Mouse (Mus musculus) embryonic facial prominence, embryonic 10.5 days (tissue): ENCODE results near the gene Tnrc6b. TPM values are rescaled to one million over a fixed set of nuclear protein-coding genes. Genes with fewer than 3 reads are reported as not detected.

ENCODE experiments used
- DNase-seq: peaks from one replicate; pipeline ENCODE4 v3.0.0-alpha.2; 2017; ENCODE audit warnings: low spot score
- H3K27ac ChIP-seq: fragments of 300-500 bp; sonication (generic); replicated peaks from 2 replicates; pipeline ENCODE4 v1.5.1; 2016; ENCODE audit warnings: mild to moderate bottlenecking
- H3K27me3 ChIP-seq: fragments of 300-500 bp; sonication (generic); replicated peaks from 2 replicates; pipeline ENCODE4 v1.6.1; 2016; ENCODE audit warnings: low read depth, mild to moderate bottlenecking; ENCODE audit not compliant: poor library complexity, severe bottlenecking
- H3K36me3 ChIP-seq: fragments of 300-500 bp; sonication (generic); replicated peaks from 2 replicates; pipeline ENCODE4 v1.6.1; 2016; ENCODE audit warnings: mild to moderate bottlenecking, moderate library complexity
- H3K4me1 ChIP-seq: fragments of 300-500 bp; sonication (generic); 2 replicates; pipeline ENCODE4 v1.6.1; 2016
- H3K4me3 ChIP-seq: fragments of 300-500 bp; sonication (generic); 2 replicates; pipeline ENCODE4 v1.5.1; 2016; ENCODE audit warnings: mild to moderate bottlenecking, moderate library complexity
- H3K9me3 ChIP-seq: fragments of 300-500 bp; sonication (generic); 2 replicates; pipeline ENCODE4 v1.6.1; 2016; ENCODE audit warnings: mild to moderate bottlenecking
- WGBS: fragments of 180-500 bp; shearing (Covaris S2); methylation state at CpG from one replicate; pipeline ENCODE4 v1.1.7; 2016; 5-methylcytosine and 5-hydroxymethylcytosine counted together
- polyA plus RNA-seq: library from polyadenylated mRNA; unstranded; fragments of >200 nt; fragmentation: Nextera tagmentation; extraction: Ambion mirVana; gene quantifications from 2 replicates; pipeline ENCODE4 v1.2.1, GENCODE M21; 2016

Tnrc6b gene
- polyA plus RNA-seq, 1 experiment from 2014 or later, result 46.9 TPM

DNA sequence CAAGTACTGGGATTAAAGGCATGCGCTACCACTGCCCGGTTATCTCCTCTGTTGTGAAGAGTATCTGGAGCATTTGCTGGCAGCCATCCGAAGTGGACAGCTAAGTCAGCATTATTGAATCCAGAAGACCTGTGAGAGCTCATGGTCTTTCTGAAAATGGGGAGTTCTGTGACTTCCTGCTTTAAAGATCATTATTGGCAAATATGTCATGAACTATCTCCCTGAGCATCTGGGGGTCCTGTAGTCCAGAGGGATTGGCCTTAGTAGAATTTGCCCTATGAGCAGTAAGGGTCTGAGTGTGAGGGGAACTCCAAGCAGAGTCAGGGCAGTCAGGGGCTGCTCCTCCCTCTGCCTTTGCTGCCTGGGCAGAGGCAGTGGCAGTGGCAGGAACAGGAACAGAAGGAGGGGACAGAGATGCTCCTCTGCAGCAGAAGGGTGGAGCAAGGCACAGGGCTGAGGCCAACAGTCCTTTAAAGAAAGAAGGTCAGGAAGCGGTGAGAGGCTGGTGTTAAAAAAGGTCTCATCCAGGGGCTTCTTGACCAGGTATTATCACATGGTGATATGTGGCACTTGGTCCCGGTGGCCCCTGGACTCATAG lies 69.1 kb downstream of the Tnrc6b start:
- WGBS, result 89% methylated on average over 5 of the region's 5 CpGs
- H3K4me3 ChIP-seq, result no peak overlapping the region
- H3K27ac ChIP-seq, result no peak overlapping the region
- no peaks in the 10 kb centered on the region for H3K27me3 ChIP-seq
- H3K9me3 ChIP-seq, result no peaks in the 10 kb centered on the region
- H3K36me3 ChIP-seq, result no peaks in the 10 kb centered on the region
- peaks cover 8% of the 10 kb centered on the region for H3K4me1 ChIP-seq
- no peak for DNase-seq

DNA sequence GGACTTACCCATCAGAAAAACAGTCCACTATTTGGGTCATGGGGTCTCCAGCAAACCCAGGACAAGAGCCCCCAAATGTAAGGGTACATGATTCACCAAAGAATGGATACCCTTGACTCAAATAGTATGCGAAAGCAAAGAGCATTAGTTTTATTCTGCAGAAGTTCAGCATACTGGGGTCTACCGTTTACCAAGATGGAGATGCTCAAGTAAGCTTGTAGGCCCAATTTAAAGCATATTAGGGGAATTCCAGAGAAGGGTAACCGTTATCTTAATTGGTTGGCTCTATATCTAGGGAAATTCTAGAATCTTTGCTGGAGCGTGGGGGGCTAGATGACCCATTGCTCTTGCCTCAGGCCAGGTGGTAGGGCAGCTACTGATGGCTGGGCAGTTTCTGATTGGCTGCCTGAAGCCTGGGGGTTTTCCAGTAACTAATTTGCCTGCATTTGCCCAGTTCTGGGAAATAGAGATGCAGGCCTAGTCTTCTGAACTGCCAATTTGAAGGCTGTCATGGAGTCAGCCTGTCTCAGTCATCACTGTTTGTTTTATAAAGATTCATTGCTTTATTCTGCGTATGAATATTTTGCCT lies 70.2 kb downstream of the Tnrc6b start:
- peaks cover 8% of the 10 kb centered on the region for H3K4me1 ChIP-seq
- DNase-seq, result no peak
- no peaks in the 10 kb centered on the region for H3K9me3 ChIP-seq
- no peaks in the 10 kb centered on the region for H3K27me3 ChIP-seq
- no peak overlapping the region for H3K4me3 ChIP-seq
- 85% methylated on average over 5 of the region's 5 CpGs for WGBS
- no peaks in the 10 kb centered on the region for H3K36me3 ChIP-seq
- no peak overlapping the region for H3K27ac ChIP-seq

DNA sequence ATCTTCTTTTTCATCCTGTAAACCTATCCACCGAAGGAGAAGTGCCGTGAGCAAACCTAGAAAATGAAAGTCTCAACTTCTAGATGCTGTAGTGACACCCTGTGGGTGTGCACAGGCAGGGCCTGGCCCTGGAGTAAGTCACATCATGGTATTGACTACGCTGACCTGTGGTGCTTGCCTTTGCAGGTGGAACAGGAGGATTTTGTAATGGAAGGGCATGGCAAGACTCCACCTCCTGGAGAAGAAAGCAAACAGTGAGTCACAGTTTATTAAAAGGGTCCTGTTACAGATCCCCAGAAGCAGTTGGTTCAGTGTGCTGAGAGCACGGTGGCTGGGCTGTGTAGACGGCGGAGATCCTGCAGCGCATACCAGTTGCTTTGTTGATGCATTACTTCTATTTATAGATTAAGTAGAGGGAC lies 73.4 kb downstream of the Tnrc6b start:
- WGBS, result 50% methylated on average over 7 of the region's 7 CpGs
- Histone ChIP-seq H3K36me3 (no peaks in the 10 kb centered on the region), H3K4me3 (no peak overlapping the region), H3K4me1 (peaks cover 8% of the 10 kb centered on the region), H3K9me3 (no peaks in the 10 kb centered on the region), H3K27me3 (no peaks in the 10 kb centered on the region), H3K27ac (no peak overlapping the region)
- no peak for DNase-seq

DNA sequence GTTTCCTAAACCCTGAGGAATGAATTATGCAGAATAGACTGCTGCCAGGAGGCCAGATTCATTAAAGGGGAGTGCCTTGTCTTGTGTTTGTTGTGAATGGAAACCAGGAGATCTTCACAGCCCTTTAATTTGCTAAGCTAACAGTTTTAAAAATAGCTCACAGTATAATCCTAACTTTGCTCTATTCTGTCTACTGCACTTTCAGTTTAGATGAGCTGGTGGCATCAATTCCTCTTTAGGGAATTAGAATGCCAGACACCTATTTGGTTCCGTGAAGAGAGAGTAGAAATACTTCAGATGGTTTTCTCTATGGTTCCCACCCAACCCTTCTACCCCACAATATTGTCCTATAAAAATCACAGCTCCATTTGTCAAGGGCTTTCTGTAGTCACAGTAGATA lies 74.6 kb downstream of the Tnrc6b start:
- peaks cover 8% of the 10 kb centered on the region for H3K4me1 ChIP-seq
- DNase-seq, result no peak
- H3K36me3 ChIP-seq, result no peaks in the 10 kb centered on the region
- no peak overlapping the region for H3K4me3 ChIP-seq
- H3K9me3 ChIP-seq, result no peaks in the 10 kb centered on the region
- H3K27ac ChIP-seq, result no peak overlapping the region
- WGBS, result 71% methylated on average over 1 of the region's 1 CpGs
- no peaks in the 10 kb centered on the region for H3K27me3 ChIP-seq

DNA sequence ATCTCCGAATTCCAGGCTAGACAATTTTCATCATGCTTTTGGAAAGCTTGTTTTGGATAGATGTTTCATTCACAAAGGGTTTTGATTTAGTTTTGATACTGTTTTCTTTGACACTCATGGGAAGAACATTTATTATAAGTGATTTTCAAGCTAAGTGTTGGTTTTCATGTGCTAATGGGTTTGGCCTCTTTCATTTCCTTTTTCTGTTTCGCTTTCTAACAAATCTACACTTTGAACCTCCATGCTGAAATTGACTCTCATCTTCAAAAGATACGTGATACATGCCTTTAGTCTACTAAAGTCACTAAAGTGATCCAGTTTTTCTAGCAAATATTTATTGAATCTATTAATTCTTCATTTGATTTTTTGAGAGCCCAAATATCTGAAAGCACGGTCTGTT lies 76.6 kb downstream of the Tnrc6b start:
- WGBS, result 92% methylated on average over 4 of the region's 4 CpGs

DNA sequence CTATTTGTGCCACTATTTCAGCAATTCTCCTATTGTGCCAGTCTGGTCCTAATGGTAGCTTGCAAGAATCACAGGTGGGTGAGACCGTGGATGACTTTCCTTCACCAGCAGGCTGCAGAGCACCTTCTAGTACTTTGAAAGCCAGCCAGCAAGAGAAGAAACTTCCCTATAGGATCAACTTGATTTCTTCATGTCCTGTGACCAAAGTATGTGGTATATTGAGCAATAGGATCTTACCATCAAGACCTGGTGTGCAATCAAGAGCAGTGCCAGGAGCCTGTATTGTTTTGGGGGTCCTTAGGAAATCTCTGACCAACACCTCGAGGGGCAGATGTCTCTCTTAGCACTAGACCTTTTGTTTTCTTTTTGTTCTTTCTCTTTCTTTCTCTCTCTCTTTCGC lies 81.4 kb downstream of the Tnrc6b start:
- DNase-seq, result no peak
- 78% methylated on average over 3 of the region's 3 CpGs for WGBS
- H3K9me3 ChIP-seq, result no peaks in the 10 kb centered on the region
- no peaks in the 10 kb centered on the region for H3K27me3 ChIP-seq
- peaks cover 9% of the 10 kb centered on the region for H3K4me1 ChIP-seq
- no peaks in the 10 kb centered on the region for H3K36me3 ChIP-seq
- no peak overlapping the region for H3K27ac ChIP-seq
- no peak overlapping the region for H3K4me3 ChIP-seq

More for the DNA sequence above, 76.6 kb downstream of the Tnrc6b start:
- Histone ChIP-seq H3K36me3 (no peaks in the 10 kb centered on the region), H3K9me3 (no peaks in the 10 kb centered on the region), H3K27me3 (no peaks in the 10 kb centered on the region), H3K4me3 (no peak overlapping the region), H3K27ac (no peak overlapping the region), H3K4me1 (peaks cover 8% of the 10 kb centered on the region)
- no peak for DNase-seq

DNA sequence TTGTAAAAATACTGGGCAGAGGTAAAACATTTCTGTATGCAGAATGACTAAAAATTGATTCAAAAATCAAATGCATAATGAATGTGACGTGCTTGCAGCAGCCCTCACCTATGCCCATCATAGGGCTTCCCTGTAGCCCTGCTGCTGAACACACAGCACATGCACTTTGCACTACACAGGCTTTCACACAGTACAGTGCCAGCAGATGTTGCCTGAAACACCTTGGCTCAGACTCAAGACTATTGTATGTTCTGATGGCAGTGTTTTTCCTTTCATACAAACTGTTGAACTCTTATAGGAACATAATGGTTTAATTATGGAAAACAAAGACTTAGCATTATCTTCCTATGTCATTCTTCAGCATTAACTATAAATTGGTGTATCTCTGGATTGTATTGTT lies 84.0 kb downstream of the Tnrc6b start:
- no peak overlapping the region for H3K4me3 ChIP-seq
- H3K27ac ChIP-seq, result no peak overlapping the region
- no peaks in the 10 kb centered on the region for H3K27me3 ChIP-seq
- no peak for DNase-seq
- no peaks in the 10 kb centered on the region for H3K9me3 ChIP-seq
- H3K4me1 ChIP-seq, result peaks cover 13% of the 10 kb centered on the region
- WGBS, result 94% methylated on average over 1 of the region's 1 CpGs
- no peaks in the 10 kb centered on the region for H3K36me3 ChIP-seq

DNA sequence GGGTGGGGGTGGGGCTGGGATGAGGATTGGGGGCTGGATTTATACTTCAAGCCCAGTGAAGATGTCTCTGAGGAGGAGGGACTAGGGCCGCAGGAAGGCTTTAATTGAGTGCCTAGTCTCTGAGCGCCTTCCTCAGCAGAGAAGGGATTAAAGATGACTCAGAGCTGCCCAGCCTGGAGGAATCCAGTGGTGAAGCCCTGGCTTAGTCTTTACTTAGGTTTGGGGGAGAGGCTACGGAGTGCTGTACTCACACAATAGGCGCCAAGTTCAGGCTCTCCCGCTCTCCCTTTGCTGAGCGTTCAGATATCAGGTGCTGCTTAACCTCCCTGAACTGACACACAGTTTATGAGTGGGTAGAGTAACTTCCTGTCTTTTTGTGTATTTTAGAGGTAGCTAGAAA lies 86.6 kb downstream of the Tnrc6b start:
- peak; percentile 56 for DNase-seq
- no peaks in the 10 kb centered on the region for H3K9me3 ChIP-seq
- peaks cover 39% of the 10 kb centered on the region for H3K4me1 ChIP-seq
- peak overlapping the region; percentile 73 for H3K4me3 ChIP-seq
- no peaks in the 10 kb centered on the region for H3K36me3 ChIP-seq
- H3K27me3 ChIP-seq, result no peaks in the 10 kb centered on the region
- peak overlapping the region; percentile 95 for H3K27ac ChIP-seq
- WGBS, result under 1% methylated on average over 6 of the region's 6 CpGs

DNA sequence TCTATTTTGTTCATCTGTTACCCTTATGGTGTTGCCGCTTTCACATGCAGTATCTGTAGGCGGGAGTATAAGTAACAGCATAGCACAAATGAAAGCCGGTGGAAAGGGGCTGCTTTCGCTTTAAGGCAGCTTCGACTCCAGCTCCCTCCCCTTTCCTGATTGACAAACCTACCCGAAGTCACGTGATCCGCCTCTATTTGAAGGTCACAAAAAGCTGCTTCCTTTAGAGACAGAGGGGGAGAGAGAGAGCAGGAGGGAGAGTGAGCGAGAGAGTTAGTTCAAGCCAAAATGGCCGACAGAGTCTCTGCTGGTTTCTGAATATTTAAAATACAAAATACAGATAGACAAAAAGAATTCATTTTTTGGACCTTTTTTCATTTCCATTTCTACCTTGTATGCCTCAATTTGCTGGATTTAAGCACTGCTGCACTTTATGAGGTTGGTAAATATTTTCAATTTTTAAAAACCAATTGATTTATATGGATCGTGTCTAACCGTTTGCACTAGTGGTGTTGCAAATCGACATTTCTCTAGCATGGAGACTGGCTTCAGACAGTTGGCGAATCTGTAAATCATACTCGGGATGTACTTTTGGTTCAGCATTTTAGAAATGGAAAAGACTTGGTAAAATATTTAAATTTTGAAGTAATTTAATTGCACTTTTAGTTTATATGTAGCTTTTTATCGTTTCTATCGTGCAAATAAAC lies 87.4 kb downstream of the Tnrc6b start:
- H3K4me1 ChIP-seq, result peaks cover 46% of the 10 kb centered on the region
- H3K9me3 ChIP-seq, result no peaks in the 10 kb centered on the region
- no peaks in the 10 kb centered on the region for H3K27me3 ChIP-seq
- no peaks in the 10 kb centered on the region for H3K36me3 ChIP-seq
- peak overlapping the region; percentile 73 for H3K4me3 ChIP-seq
- under 1% methylated on average over 17 of the region's 17 CpGs for WGBS
- H3K27ac ChIP-seq, result peak overlapping the region; percentile 95
- peak; percentile 90 for DNase-seq

DNA sequence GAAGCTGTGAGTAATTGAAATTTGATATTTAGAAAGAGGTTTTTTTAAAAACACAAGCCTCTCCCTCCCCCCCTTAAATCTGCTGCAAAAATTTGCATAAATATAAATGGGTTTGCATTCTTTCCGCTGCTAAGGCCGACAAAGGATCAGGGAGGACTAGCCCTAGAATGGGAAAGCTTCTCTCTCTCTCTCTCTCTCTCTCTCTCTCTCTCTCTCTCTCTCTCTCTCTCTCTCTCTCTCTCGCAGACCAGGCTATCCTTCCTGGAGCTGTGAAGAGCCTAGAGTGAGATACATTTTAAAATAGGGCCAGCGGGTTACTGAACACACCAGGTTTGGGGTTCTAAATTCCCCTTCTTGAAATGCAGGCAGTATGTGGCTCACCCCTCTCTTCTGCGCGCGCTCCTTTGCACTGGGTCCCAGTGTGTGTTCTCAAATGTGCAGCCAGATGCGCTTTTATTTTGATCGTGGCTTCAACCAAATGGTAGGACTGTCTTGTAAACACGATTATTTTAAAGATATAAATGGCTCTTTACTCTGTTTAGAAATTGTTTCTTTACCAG lies 88.0 kb downstream of the Tnrc6b start:
- under 1% methylated on average over 10 of the region's 10 CpGs for WGBS
- H3K27ac ChIP-seq, result peak overlapping the region; percentile 95
- DNase-seq, result peak; percentile 72

DNA sequence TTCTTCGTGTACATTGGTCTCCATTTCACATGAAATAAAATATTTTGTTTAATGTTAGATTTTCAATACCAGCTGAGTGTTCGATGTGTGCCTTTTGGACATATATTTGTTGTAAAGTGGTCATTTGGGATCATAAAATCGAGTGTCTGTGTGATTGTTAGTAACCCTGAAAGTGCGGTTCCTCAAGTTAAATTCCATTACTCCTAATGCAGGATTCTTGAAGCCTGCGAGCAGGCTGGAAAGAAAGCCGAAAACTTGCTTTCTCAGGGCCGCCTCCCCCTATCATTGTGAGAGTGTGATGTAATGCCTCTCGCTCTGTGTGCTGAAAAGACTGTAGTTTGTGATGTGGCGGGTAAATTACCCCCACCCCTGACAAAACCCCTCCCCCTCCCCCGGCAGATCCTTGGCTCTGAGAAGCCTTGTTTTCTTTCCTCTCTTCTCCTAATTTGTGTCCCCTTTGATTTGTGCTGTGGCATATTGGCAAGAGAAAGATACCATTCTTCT lies 88.6 kb downstream of the Tnrc6b start:
- Histone ChIP-seq H3K9me3 (no peaks in the 10 kb centered on the region), H3K27ac (peak overlapping the region; percentile 95), H3K4me3 (peak overlapping the region; percentile 73), H3K27me3 (no peaks in the 10 kb centered on the region), H3K36me3 (no peaks in the 10 kb centered on the region), H3K4me1 (peaks cover 48% of the 10 kb centered on the region)
- under 1% methylated on average over 10 of the region's 10 CpGs for WGBS
- DNase-seq, result peak; percentile 77

More for the DNA sequence above, 88.0 kb downstream of the Tnrc6b start:
- peaks cover 48% of the 10 kb centered on the region for H3K4me1 ChIP-seq
- no peaks in the 10 kb centered on the region for H3K27me3 ChIP-seq
- peak overlapping the region; percentile 73 for H3K4me3 ChIP-seq
- no peaks in the 10 kb centered on the region for H3K9me3 ChIP-seq
- no peaks in the 10 kb centered on the region for H3K36me3 ChIP-seq

DNA sequence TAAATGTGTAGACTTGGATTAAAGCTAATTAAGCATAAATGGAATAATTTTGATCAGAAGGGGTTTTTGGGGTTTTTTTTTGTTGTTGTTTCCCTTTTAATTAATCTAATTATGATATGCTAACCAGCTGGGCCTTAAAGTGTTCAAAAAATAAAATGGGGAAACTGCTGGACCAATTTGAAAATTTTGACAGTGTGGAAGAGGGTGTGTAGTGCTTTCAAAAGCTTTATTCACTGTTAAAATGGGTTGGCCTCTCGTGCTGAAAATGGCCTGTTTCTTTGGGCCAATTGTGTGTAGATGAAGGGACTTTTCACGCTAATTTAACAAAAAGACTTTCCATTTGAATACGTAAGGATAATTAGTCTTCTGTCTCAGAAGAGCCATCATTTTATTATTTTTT lies 89.1 kb downstream of the Tnrc6b start:
- H3K27me3 ChIP-seq, result no peaks in the 10 kb centered on the region
- no peaks in the 10 kb centered on the region for H3K36me3 ChIP-seq
- peak overlapping the region; percentile 73 for H3K4me3 ChIP-seq
- H3K4me1 ChIP-seq, result peaks cover 48% of the 10 kb centered on the region
- H3K27ac ChIP-seq, result peak overlapping the region; percentile 95
- no peaks in the 10 kb centered on the region for H3K9me3 ChIP-seq
- no peak for DNase-seq
- 13% methylated on average over 3 of the region's 3 CpGs for WGBS
